Mouse (Mus musculus): Measurements from ENCODE around the gene Syn3.

DNA sequence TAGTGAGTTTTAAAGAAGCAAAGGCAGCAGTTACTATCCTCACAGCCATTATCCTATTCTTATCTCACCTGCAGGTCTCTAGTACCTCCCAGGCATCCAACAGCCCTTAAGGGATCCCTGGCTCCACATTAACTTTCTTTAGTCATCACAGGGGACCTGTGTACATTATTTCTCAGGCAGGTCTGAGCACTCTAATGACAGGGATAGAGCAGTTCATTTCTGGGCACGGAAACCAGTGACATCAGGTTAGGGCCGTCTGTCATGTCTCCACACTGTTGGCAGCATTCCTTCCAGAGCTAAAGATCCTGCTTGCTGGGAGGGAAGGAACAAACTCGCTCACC, 477.3 kb downstream of the Syn3 start:
- no peak for TF ChIP-seq CTCF (IDR thresholded peaks at IDR 0.05; ENCODE audit: low read depth)
- no peak for TF ChIP-seq EP300 (IDR thresholded peaks at IDR 0.05; ENCODE audit: low read depth)
